Mouse (Mus musculus): ENCODE data around the gene Golga2. TPM values are rescaled to one million over a fixed set of nuclear protein-coding genes. Genes with fewer than 3 reads are reported as not detected.

The Golga2 gene
- total RNA-seq, 2 experiments from 2014 or later = 73.6 to 78.6 TPM

GRCm38 (mm10) chr2:32312318-32312964 is 25.3 kb downstream of the Golga2 start:
- intact Hi-C loops (cut with DNase I) = no loop called here
- DNase-seq (ENCODE audit: extremely low spot score in 1 of 2, low spot score in 2 of 2) = peak in 1 of 2 experiments; percentile 90

DNA sequence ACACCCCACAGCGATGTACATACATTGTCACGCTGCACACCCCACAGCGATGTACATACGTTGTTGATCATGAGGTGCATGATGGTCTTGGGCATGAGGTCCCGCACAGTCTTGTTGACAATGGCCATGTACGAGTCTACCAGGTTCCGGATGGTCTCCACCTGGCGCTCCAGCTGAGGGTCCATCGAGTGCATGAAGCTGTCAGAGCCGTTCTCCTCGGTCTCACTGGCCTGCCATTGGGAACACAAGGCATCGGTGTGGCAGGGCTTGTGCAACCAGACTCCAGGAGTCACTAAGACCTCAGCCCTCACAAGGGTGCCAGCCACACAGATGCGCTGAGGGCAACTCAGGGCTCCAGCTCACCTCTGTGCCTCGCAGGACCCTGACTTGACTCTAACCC is 27.6 kb downstream of the Golga2 start:
- DNase-seq (ENCODE audit: extremely low spot score in 1 of 2, low spot score in 2 of 2) = no peak
- intact Hi-C loops (cut with DNase I) = no loop called here

DNA sequence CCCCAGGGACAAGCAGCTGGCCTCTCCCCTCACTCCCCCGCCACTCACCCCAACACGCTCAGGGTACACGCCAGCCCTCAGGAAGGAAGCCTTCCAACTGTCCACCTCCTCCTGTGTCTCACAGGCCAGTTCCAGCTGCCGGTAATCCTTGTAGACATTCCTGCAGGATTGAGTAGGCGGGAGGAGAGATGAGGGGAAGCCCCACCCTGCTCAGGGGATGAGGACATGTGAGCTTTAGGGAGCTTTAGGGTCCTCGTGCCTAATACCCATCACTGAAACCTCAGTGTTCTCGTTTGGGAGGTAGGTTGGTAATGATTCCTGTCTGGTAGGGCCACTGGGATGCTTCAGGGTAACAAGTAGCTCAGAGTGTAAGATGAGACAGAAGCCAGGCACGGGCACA is 28.6 kb downstream of the Golga2 start:
- no peak for DNase-seq (ENCODE audit: extremely low spot score in 1 of 2, low spot score in 2 of 2)

DNA sequence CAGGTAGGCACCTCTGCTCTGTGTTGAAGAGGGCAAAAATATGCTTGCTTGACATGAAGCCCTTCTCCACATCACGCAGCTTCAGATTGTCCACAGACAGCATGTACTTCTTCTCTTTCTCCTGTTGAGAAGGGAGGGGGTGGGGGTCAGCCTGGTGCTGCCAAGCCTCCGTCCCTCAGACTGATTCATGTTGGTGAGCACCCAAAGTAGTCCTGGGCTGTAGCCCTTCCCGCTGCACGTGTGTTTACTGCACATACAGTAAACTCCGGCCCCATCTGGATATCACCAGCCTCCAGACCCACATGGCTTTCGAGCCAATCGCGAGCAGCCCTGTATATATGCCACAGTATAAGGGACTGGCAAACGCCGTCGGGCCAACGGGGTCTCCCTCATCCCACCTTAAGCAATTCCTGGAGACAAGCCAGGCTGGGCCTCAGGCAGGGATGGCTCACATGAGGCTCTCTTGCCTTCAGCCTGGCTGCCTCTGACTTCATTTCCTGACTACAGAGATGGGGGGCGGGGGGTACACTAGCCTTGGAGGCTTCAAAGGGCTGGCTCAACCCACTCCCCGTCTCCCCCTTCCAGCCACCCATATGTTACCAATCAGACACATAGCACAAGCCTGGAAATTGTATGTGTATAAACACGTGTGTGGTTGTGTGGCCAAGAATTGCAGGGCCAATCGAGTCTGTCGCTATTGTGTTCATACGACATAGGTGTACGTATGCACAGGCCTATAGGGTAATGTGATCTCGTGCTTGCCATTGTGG is 29.9 kb downstream of the Golga2 start:
- DNase-seq (ENCODE audit: extremely low spot score in 1 of 2, low spot score in 2 of 2) = peak in 1 of 2 experiments; percentile 56
- intact Hi-C loops (cut with DNase I) = no loop called here

More for the DNA sequence above, 28.6 kb downstream of the Golga2 start:
- intact Hi-C loops (cut with DNase I) = no loop called here

DNA sequence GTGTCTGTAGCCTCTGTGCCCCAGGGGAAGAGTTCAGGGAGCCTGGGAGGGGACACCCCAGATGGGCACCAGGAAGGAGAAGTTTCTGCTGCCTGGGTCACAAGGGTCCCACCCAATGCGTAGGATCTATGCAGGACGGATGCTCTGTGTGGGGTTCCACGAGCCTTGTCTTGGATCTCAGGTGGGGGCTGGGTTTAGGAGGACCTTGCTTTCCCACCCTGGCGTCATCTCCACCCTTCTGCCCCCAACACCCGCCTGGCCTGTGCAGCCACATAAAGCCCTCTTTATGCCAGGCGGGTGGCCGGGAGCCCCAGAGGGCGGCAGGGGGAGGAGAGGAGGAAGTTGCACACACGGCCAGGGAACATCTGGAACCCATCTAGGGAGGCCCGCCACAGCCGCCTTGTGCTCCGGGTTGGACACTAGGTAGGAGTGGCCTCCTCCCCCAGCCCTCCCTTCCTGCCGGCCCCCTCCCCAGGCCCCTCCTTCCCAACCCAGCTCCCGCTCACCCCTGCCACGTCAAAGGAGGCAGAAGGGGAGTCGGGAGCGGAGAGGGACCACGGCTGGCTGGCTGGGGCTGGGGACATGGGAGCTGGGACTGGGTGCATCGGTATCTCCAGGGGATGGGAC is 30.7 kb downstream of the Golga2 start:
- DNase-seq (ENCODE audit: extremely low spot score in 1 of 2, low spot score in 2 of 2) = peak in 1 of 2 experiments; percentile 80
- intact Hi-C loops (cut with DNase I) = no loop called here

DNA sequence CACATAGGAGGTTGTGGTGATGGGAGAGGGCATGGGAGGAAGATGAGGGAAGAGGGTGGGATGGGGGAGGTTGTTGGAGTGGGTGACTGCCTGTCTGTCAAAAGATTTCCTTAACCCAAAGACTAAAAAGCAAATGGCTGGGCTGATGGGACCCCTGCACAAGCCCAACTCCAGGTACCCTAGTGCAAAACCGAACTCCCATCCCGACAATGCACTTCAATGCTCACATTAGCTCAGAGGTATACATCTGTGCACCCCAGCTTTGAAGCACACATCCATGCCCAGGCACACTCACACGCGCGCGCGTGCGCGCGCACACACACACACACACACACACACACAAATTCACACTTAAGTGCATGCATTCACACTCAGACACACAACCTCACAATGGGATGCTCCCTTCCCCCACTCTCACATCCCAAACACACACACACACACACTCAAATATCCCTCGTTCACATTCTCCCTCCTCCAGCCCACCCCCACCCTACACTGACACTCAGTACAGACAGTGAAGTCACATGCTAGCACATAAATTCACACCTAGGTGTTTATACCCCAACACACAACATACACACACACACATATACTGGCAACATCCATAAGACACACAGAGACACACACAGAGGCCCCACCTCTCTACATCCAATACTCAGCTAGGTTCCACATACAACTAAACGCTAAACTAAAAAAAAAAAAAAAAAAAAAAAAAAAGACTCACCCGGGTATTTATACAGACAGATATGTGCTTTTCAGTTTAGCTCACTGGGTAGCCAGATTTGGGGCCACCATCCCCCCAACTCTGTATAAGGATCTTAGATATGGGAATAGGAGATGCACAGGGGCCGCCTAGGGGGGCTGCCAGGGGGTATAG is 31.8 kb downstream of the Golga2 start:
- no peak for DNase-seq (ENCODE audit: extremely low spot score in 1 of 2, low spot score in 2 of 2)
- intact Hi-C loops (cut with DNase I) = no loop called here

- DNase-seq (ENCODE audit: extremely low spot score in 1 of 2, low spot score in 2 of 2) = peak in 1 of 2 experiments; percentile 40
Measured at GRCm38 (mm10) chr2:32319586-32320580, 32.7 kb downstream of the Golga2 start.

GRCm38 (mm10) chr2:32320721-32321120 is 33.5 kb downstream of the Golga2 start:
- intact Hi-C loops (cut with DNase I) = no loop called here
- no peak for DNase-seq (ENCODE audit: extremely low spot score in 1 of 2, low spot score in 2 of 2)

More at GRCm38 (mm10) chr2:32319586-32320580, 32.7 kb downstream of the Golga2 start:
- intact Hi-C loops (cut with DNase I) = no loop called here

DNA sequence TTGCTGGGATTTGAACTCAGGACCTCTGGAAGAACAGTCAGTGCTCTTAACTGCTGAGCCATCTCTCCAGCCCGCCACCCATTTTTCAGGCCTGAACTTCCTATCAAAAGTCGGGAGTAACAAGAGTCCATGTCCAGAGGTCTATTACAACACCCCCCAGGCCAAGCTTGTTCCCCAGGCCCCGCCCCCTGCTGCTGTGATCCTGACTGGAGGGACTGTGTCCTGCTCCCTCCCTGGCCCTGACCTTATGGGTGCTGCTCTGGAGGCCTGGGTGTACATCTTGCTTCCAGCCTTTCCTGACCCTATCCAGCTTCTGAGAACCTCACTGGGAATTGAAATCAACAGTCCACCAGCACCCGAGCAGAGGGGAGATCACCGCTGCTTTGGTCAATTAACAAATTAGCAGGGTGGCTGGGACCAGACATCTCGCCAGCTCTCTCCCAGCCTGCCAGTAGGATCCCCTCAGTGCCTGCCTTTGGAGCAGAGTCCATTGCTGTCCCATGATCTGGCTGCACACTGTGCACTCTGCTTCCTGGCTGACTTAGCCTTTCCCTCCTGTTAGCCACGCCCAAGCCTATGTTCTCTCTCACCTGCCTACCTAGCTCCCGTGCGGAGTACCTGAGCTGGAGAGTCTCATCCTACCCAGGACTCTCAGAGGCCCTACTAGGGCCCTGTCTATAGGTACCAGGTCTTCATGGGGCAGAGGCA is 34.6 kb downstream of the Golga2 start:
- intact Hi-C loops (cut with DNase I) = no loop called here

DNA sequence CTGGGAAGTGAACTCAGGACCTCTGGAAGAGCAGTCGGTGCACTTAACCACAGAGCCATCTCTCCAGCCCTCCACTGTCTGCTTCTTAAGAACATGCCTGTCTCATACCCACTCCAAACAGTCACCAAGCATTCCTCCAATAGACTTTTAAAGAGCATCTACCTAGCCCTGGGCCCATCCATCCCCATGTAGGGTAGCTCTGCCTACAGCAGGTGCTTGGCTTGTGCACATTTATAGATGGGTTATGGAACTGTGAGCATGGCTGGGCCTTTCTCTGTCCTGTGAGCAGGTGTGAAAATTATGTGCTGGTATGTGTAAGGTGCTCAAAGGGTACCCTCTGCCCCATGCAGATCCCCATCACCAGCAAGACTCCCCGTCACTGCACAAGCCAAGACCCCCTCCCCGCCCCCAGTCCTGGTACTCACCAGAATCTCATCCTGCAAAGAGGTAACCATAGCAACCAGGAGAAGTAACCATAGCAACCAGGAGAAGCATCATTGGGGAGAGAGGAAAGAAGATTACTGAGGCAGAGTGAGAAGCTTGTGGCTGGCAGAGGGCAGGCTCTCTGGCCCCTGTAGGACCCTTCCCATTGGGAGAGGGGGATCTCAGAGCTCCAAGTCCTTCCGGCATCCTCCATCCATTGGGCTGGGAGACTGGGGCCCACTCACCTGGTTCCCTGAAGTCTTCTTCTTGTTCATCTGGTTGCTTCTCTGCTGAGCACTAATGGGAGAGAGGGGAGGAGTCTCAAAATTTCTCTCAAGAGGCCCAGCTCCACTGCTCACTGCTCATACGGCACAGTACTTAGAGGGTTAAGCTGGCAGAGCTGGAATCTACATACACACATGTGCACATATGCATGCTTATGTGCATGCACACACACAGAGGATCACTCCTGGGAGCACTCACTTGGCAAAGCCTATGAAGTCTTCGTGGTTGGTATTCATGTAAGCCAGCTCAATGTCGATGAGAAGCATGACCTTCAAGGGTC is 35.9 kb downstream of the Golga2 start:
- intact Hi-C loops (cut with DNase I) = no loop called here
- DNase-seq (ENCODE audit: extremely low spot score in 1 of 2, low spot score in 2 of 2) = peak; percentile 52 to 55

More for the DNA sequence above, 34.6 kb downstream of the Golga2 start:
- no peak for DNase-seq (ENCODE audit: extremely low spot score in 1 of 2, low spot score in 2 of 2)

- peak in 1 of 2 experiments; percentile 31 for DNase-seq (ENCODE audit: extremely low spot score in 1 of 2, low spot score in 2 of 2)
- intact Hi-C loops (cut with DNase I) = no loop called here
Measured at GRCm38 (mm10) chr2:32324322-32324721, 37.1 kb downstream of the Golga2 start.

DNA sequence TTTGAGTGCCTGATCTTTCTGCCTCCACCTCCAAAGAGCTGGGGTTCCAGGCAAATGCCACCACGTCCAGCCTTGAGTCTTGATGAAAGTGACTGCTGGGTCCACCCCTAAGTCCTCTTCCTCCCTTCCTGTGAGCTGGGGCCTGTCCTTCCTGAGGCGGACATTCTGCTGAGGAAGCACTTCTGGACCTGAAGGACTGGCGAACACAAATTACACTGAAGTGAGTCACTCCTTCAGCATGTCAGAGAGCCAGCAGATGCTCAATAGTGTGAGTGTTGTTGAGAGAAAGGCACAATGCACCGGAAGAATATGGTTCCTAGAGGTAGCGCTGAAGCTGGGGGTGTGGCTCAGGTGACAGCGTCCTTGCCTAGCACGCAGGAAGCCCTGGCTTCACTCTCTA is 38.2 kb downstream of the Golga2 start:
- intact Hi-C loops (cut with DNase I) = no loop called here
- DNase-seq (ENCODE audit: extremely low spot score in 1 of 2, low spot score in 2 of 2) = no peak

GRCm38 (mm10) chr2:32327200-32327599 is 40.0 kb downstream of the Golga2 start:
- DNase-seq (ENCODE audit: extremely low spot score in 1 of 2, low spot score in 2 of 2) = no peak
- intact Hi-C loops (cut with DNase I) = no loop called here

GRCm38 (mm10) chr2:32328911-32329460 is 41.8 kb downstream of the Golga2 start:
- intact Hi-C loops (cut with DNase I) = no loop called here
- DNase-seq (ENCODE audit: extremely low spot score in 1 of 2, low spot score in 2 of 2) = no peak

- intact Hi-C loops (cut with DNase I) = no loop called here
- no peak for DNase-seq (ENCODE audit: extremely low spot score in 1 of 2, low spot score in 2 of 2)
Measured at GRCm38 (mm10) chr2:32329531-32329930, 42.3 kb downstream of the Golga2 start.

DNA sequence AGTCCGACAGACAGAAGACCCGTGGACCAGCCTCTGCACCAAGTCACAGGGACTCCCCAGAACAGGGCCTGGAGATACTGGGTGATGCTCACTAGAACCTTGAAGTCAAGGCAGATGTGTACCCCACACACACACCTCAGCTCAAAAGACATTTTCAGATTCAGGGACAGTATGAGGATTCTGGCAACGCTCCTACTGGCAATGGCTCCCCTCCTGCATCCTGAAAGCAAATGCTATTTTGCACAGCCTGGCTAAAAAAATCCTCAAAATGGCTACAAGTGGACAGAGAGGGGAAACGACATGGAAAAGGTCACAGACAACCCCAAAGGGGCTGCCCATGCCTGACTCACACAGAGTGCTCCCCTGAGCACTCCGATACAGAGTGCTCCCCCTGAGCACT is 45.0 kb downstream of the Golga2 start:
- intact Hi-C loops (cut with DNase I) = no loop called here
- DNase-seq (ENCODE audit: extremely low spot score in 1 of 2, low spot score in 2 of 2) = no peak
